Mouse (Mus musculus) myocyte (in vitro differentiated cells): ENCODE data around the gene Mgme1.

Experiments
- E2F4 ChIP-seq: IDR thresholded peaks from one replicate; pipeline ENCODE4 v1.6.1; 2011; ENCODE audit warnings: mild to moderate bottlenecking, control low read depth, moderate library complexity; ENCODE audit not compliant: insufficient read depth
- POLR2A ChIP-seq: IDR thresholded peaks from one replicate; pipeline ENCODE4 v1.6.1; 2011; ENCODE audit warnings: low read depth, mild to moderate bottlenecking, control low read depth, moderate library complexity; ENCODE audit not compliant: insufficient read length

DNA sequence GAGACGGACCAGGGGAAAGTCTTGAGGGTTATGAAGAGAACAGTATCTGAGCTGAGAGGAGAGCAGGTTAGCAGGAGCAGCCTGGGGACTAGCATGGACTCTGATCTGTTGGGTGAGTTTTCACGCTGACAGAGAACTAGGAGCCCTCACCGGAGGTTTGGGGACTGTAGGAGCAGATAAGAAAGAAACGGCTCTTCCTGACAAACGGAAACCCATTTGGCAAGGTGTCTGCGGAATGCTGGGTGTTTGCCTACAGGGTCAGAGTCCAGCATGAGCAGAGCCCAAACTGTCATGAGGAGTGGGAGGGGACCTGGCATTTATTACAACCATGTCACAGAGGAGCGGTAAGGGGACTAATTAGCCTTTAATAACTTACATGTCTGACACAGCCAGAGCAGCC is 40.0 kb upstream of the Mgme1 start:
- TF ChIP-seq E2F4 (no peak), POLR2A (no peak)
